Mouse (Mus musculus) hindbrain, embryonic 10.5 days (tissue): ENCODE measurements around the gene Prpf6. TPM values are rescaled to one million over a fixed set of nuclear protein-coding genes. Genes with fewer than 3 reads are reported as not detected.

Source experiments
- DNase-seq: peaks from one replicate; pipeline ENCODE4 v3.0.0-alpha.2; 2017; ENCODE audit warnings: low spot score
- H3K27ac ChIP-seq: fragments of 300-500 bp; sonication (generic); 2 replicates; pipeline ENCODE4 v1.5.1; 2016; ENCODE audit warnings: mild to moderate bottlenecking, moderate library complexity
- H3K27me3 ChIP-seq: fragments of 300-500 bp; sonication (generic); 2 replicates; pipeline ENCODE4 v1.6.1; 2016; ENCODE audit warnings: mild to moderate bottlenecking; ENCODE audit not compliant: poor library complexity, insufficient read depth, severe bottlenecking
- H3K36me3 ChIP-seq: fragments of 300-500 bp; sonication (generic); 2 replicates; pipeline ENCODE4 v1.6.1; 2016; ENCODE audit warnings: mild to moderate bottlenecking, moderate library complexity
- H3K4me1 ChIP-seq: fragments of 300-500 bp; sonication (generic); replicated peaks from 2 replicates; pipeline ENCODE4 v1.6.1; 2016; ENCODE audit warnings: mild to moderate bottlenecking
- H3K4me3 ChIP-seq: fragments of 300-500 bp; sonication (generic); 2 replicates; pipeline ENCODE4 v1.5.1; 2016; ENCODE audit warnings: mild to moderate bottlenecking, moderate library complexity
- H3K9me3 ChIP-seq: fragments of 300-500 bp; sonication (generic); 2 replicates; pipeline ENCODE4 v1.6.1; 2016; ENCODE audit warnings: mild to moderate bottlenecking, moderate library complexity
- WGBS: fragments of 180-500 bp; shearing (Covaris S2); methylation state at CpG from one replicate; pipeline ENCODE4 v1.1.7; 2016; 5-methylcytosine and 5-hydroxymethylcytosine counted together
- polyA plus RNA-seq: library from polyadenylated mRNA; unstranded; fragments of >200 nt; fragmentation: Nextera tagmentation; extraction: Ambion mirVana; gene quantifications from 2 replicates; pipeline ENCODE4 v1.2.1, GENCODE M21; 2016

The Prpf6 gene
- polyA plus RNA-seq, 1 experiment from 2014 or later, result 65.0 TPM

GRCm38 (mm10) chr2:181691571-181691970 lies 99.9 kb downstream of the Prpf6 start:
- Histone ChIP-seq H3K4me1 (peaks cover 23% of the 10 kb centered on the region), H3K27ac (no peak overlapping the region), H3K9me3 (no peaks in the 10 kb centered on the region), H3K36me3 (peaks cover 45% of the 10 kb centered on the region), H3K4me3 (no peak overlapping the region), H3K27me3 (peaks cover 18% of the 10 kb centered on the region)
- DNase-seq, result no peak
- WGBS, result 86% methylated on average over 4 of the region's 4 CpGs

GRCm38 (mm10) chr2:181692304-181692703 lies 100.6 kb downstream of the Prpf6 start:
- H3K27ac ChIP-seq, result no peak overlapping the region
- WGBS, result 91% methylated on average over 3 of the region's 3 CpGs
- H3K4me3 ChIP-seq, result peak overlapping the region; percentile 82
- no peak for DNase-seq
- H3K36me3 ChIP-seq, result peaks cover 38% of the 10 kb centered on the region
- H3K4me1 ChIP-seq, result peaks cover 23% of the 10 kb centered on the region
- peaks cover 25% of the 10 kb centered on the region for H3K27me3 ChIP-seq
- H3K9me3 ChIP-seq, result no peaks in the 10 kb centered on the region

GRCm38 (mm10) chr2:181693339-181694280 lies 101.9 kb downstream of the Prpf6 start, which contains the start of gene Rgs19:
Rgs19 (minus strand) TSS chr2:181693977.
- Histone ChIP-seq H3K4me3 (peak within 1 kb of the TSS; percentile 82), H3K27me3 (peaks cover 27% of the 10 kb centered on the region), H3K9me3 (no peaks in the 10 kb centered on the region), H3K4me1 (peaks cover 23% of the 10 kb centered on the region), H3K27ac (peak within 1 kb of the TSS; percentile 93), H3K36me3 (peaks cover 25% of the 10 kb centered on the region)
- DNase-seq, result peak; percentile 83
- WGBS, result under 1% methylated on average over 69 of the region's 75 CpGs

GRCm38 (mm10) chr2:181694581-181694980 lies 102.9 kb downstream of the Prpf6 start:
- WGBS, result 87% methylated on average over 3 of the region's 3 CpGs
- H3K4me3 ChIP-seq, result peak overlapping the region; percentile 82
- DNase-seq, result no peak
- no peaks in the 10 kb centered on the region for H3K9me3 ChIP-seq
- H3K27me3 ChIP-seq, result peaks cover 27% of the 10 kb centered on the region
- H3K27ac ChIP-seq, result no peak overlapping the region
- peaks cover 23% of the 10 kb centered on the region for H3K4me1 ChIP-seq
- H3K36me3 ChIP-seq, result peaks cover 15% of the 10 kb centered on the region

- H3K27me3 ChIP-seq, result peaks cover 27% of the 10 kb centered on the region
- DNase-seq, result no peak
- WGBS, result 76% methylated on average over 1 of the region's 1 CpGs
Observed at GRCm38 (mm10) chr2:181695776-181696175, 104.1 kb downstream of the Prpf6 start.

GRCm38 (mm10) chr2:181696801-181697420 lies 105.2 kb downstream of the Prpf6 start:
- no peak overlapping the region for H3K4me3 ChIP-seq
- H3K9me3 ChIP-seq, result no peaks in the 10 kb centered on the region
- peaks cover 23% of the 10 kb centered on the region for H3K4me1 ChIP-seq
- no peak for DNase-seq
- peaks cover 27% of the 10 kb centered on the region for H3K27me3 ChIP-seq
- 71% methylated on average over 33 of the region's 33 CpGs for WGBS
- H3K36me3 ChIP-seq, result no peaks in the 10 kb centered on the region
- H3K27ac ChIP-seq, result no peak overlapping the region

More at GRCm38 (mm10) chr2:181695776-181696175, 104.1 kb downstream of the Prpf6 start:
- peaks cover 23% of the 10 kb centered on the region for H3K4me1 ChIP-seq
- H3K36me3 ChIP-seq, result peaks cover 4% of the 10 kb centered on the region
- no peak overlapping the region for H3K4me3 ChIP-seq
- H3K9me3 ChIP-seq, result no peaks in the 10 kb centered on the region
- no peak overlapping the region for H3K27ac ChIP-seq

GRCm38 (mm10) chr2:181698241-181698640 lies 106.6 kb downstream of the Prpf6 start, which contains the start of gene Lkaaear1:
Lkaaear1 (minus strand) TSS chr2:181698442.
- no peak within 1 kb of the TSS for H3K27ac ChIP-seq
- peaks cover 27% of the 10 kb centered on the region for H3K27me3 ChIP-seq
- peaks cover 11% of the 10 kb centered on the region for H3K4me1 ChIP-seq
- WGBS, result 47% methylated on average over 5 of the region's 5 CpGs
- DNase-seq, result no peak
- no peaks in the 10 kb centered on the region for H3K36me3 ChIP-seq
- no peak within 1 kb of the TSS for H3K4me3 ChIP-seq
- H3K9me3 ChIP-seq, result no peaks in the 10 kb centered on the region

Other genes with a start within 250 kb of the Prpf6 start
- 45.4 and 53.0 TPM in 2 replicates for gene Zgpat, start 226.9 kb upstream of the Prpf6 start, polyA plus RNA-seq
- gene Arfrp1, start 226.5 kb upstream of the Prpf6 start, polyA plus RNA-seq, result 75.3 and 75.4 TPM in 2 replicates
- 29.5 and 29.7 TPM in 2 replicates for gene Lime1, start 211.8 kb upstream of the Prpf6 start, polyA plus RNA-seq
- 18.6 and 22.2 TPM in 2 replicates for gene Zbtb46, start 132.4 kb upstream of the Prpf6 start, polyA plus RNA-seq
- 0.08 TPM in 1 of 2 replicates, not detected in the other for gene Abhd16b, start 98.7 kb upstream of the Prpf6 start, polyA plus RNA-seq
- 161 and 169 TPM in 2 replicates for gene Tpd52l2, start 94.7 kb upstream of the Prpf6 start, polyA plus RNA-seq
- 101 and 108 TPM in 2 replicates for gene Dnajc5, start 71.4 kb upstream of the Prpf6 start, polyA plus RNA-seq
- gene Uckl1, start 7.0 kb upstream of the Prpf6 start, polyA plus RNA-seq, result 52.9 and 56.8 TPM in 2 replicates
- 36.9 and 45.4 TPM in 2 replicates for gene Zfp512b, start 935 bp downstream of the Prpf6 start, polyA plus RNA-seq
- 36.1 and 72.6 TPM in 2 replicates for gene Samd10, start 7.3 kb downstream of the Prpf6 start, polyA plus RNA-seq
- gene Gm29797, start 65.2 kb downstream of the Prpf6 start, polyA plus RNA-seq, result not detected in 2 replicates
- gene Sox18, start 79.8 kb downstream of the Prpf6 start, polyA plus RNA-seq, result 21.4 and 21.7 TPM in 2 replicates
- 14.4 and 17.7 TPM in 2 replicates for gene Tcea2, start 88.4 kb downstream of the Prpf6 start, polyA plus RNA-seq
- gene Rgs19, start 102.1 kb downstream of the Prpf6 start, polyA plus RNA-seq, result 69.1 and 79.2 TPM in 2 replicates
- not detected in 2 replicates for gene Lkaaear1, start 106.6 kb downstream of the Prpf6 start, polyA plus RNA-seq
- 5.6 and 17.3 TPM in 2 replicates for gene Oprl1, start 123.1 kb downstream of the Prpf6 start, polyA plus RNA-seq
- gene Myt1, start 171.5 kb downstream of the Prpf6 start, polyA plus RNA-seq, result 18.3 and 33.0 TPM in 2 replicates
- 21.8 and 24.5 TPM in 2 replicates for gene Pcmtd2, start 246.0 kb downstream of the Prpf6 start, polyA plus RNA-seq